Mouse (Mus musculus) myocyte (in vitro differentiated cells): ENCODE data around the gene Ednrb. TPM values are rescaled to one million over a fixed set of nuclear protein-coding genes. Genes with fewer than 3 reads are reported as not detected.

Source experiments
- H3K27me3 ChIP-seq: one replicate; pipeline ENCODE4 v1.6.1; 2011; ENCODE audit not compliant: control insufficient read depth, insufficient read depth, insufficient read length
- H3K36me3 ChIP-seq: one replicate; pipeline ENCODE4 v1.6.1; 2011; ENCODE audit not compliant: control insufficient read depth, insufficient read depth
- H3K4me2 ChIP-seq: one replicate; pipeline ENCODE4 v1.6.1; 2011; ENCODE audit warnings: low read depth, control low read depth
- H3K4me3 ChIP-seq: one replicate; pipeline ENCODE4 v1.5.1; 2011; ENCODE audit warnings: mild to moderate bottlenecking, control low read depth, moderate library complexity
- H3K79me2 ChIP-seq: one replicate; pipeline ENCODE4 v1.6.1; 2011; ENCODE audit not compliant: control insufficient read depth, insufficient read depth
- H3ac ChIP-seq: one replicate; pipeline ENCODE4 v1.6.1; 2011; ENCODE audit not compliant: control insufficient read depth, insufficient read length
- CEBPB ChIP-seq: IDR thresholded peaks from 2 replicates; pipeline ENCODE4 v1.6.1; 2011; ENCODE audit warnings: mild to moderate bottlenecking, moderate library complexity; ENCODE audit not compliant: poor library complexity, insufficient read depth, severe bottlenecking
- E2F4 ChIP-seq: IDR thresholded peaks from one replicate; pipeline ENCODE4 v1.6.1; 2011; ENCODE audit warnings: mild to moderate bottlenecking, control low read depth, moderate library complexity; ENCODE audit not compliant: insufficient read depth
- MAX ChIP-seq: IDR thresholded peaks from one replicate; pipeline ENCODE4 v1.6.1; 2011; ENCODE audit warnings: low read depth, mild to moderate bottlenecking, control low read depth
- MYOD1 ChIP-seq, 3 experiments: IDR thresholded peaks; one replicate each; pipeline ENCODE4 v1.6.1; 2011; ENCODE audit warnings: control low read depth in 2 of 3, low read depth in 2 of 3, mild to moderate bottlenecking in 2 of 3, moderate library complexity in 1 of 3; ENCODE audit not compliant: insufficient read length in 2 of 3, control insufficient read depth in 1 of 3
- MYOG ChIP-seq, 3 experiments: IDR thresholded peaks; one replicate each; pipeline ENCODE4 v1.6.1; 2011; ENCODE audit warnings: control low read depth in 2 of 3, low read depth in 2 of 3, mild to moderate bottlenecking in 2 of 3; ENCODE audit not compliant: insufficient read length in 2 of 3, control insufficient read depth in 1 of 3, insufficient read depth in 1 of 3
- POLR2A ChIP-seq: IDR thresholded peaks from one replicate; pipeline ENCODE4 v1.6.1; 2011; ENCODE audit warnings: low read depth, mild to moderate bottlenecking, control low read depth, moderate library complexity; ENCODE audit not compliant: insufficient read length
- POLR2AphosphoS2 ChIP-seq: IDR thresholded peaks from one replicate; pipeline ENCODE4 v1.6.1; 2011; ENCODE audit warnings: low read depth, control low read depth; ENCODE audit not compliant: insufficient read length
- REST ChIP-seq: IDR thresholded peaks from one replicate; pipeline ENCODE4 v1.6.1; 2011; ENCODE audit warnings: mild to moderate bottlenecking, control low read depth, moderate library complexity; ENCODE audit not compliant: insufficient read depth, insufficient read length
- SRF ChIP-seq: IDR thresholded peaks from one replicate; pipeline ENCODE4 v1.6.1; 2011; ENCODE audit warnings: low read depth; ENCODE audit not compliant: control insufficient read depth, insufficient read length
- TCF12 ChIP-seq: IDR thresholded peaks from one replicate; pipeline ENCODE4 v1.6.1; 2011; ENCODE audit warnings: mild to moderate bottlenecking, control low read depth; ENCODE audit not compliant: poor library complexity, insufficient read depth, severe bottlenecking
- TCF3 ChIP-seq: IDR thresholded peaks from one replicate; pipeline ENCODE4 v1.6.1; 2011; ENCODE audit warnings: low read depth, control low read depth; ENCODE audit not compliant: insufficient read length
- USF1 ChIP-seq: IDR thresholded peaks from one replicate; pipeline ENCODE4 v1.6.1; 2011; ENCODE audit warnings: low read depth, mild to moderate bottlenecking, control low read depth, moderate library complexity
- polyA plus RNA-seq: library from polyadenylated mRNA; unstranded; fragments of >200 nt; fragmentation: generic; extraction: Trizol; gene quantifications from one replicate; pipeline ENCODE4 v1.2.1, GENCODE M21; 2012; ENCODE audit warnings: missing spikeins

The Ednrb gene
- polyA plus RNA-seq, 1 experiment = not detected

DNA sequence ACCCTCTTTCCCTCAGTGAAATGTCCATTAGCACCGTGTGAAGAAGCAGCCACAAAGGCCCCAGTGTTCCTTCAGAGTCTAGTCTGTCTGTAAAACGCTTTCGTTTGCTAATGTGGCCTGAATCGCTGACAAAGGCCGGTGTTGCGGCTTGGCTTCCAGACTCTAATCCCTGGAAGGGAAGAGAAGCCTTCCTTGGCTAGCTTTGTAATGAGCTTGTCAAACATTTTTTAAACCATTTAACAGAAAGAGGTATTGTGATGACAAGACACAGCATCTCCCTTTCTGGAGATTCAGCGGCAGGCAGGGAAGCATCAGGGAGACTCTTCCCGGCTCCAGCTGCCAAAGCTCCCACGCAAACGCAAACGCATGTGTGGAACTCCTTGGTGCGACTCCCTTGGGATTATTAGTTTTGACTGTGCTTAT, 66.2 kb downstream of the Ednrb start:
- H3K4me2 ChIP-seq = peak overlapping the region; percentile 21
- H3K36me3 ChIP-seq = no peaks in the 10 kb centered on the region
- H3K27me3 ChIP-seq = no peaks in the 10 kb centered on the region
- H3K79me2 ChIP-seq = no peaks in the 10 kb centered on the region
- TF ChIP-seq POLR2A (no peak), SRF (no peak), MYOD1 (IDR thresholded peaks at IDR 0.05; ENCODE audit: control insufficient read depth in 1 of 3, insufficient read length in 2 of 3, low read depth in 2 of 3) (no peak), E2F4 (no peak), REST (no peak), CEBPB (no peak), TCF12 (no peak)
- H3K4me3 ChIP-seq = no peak overlapping the region
- no peak overlapping the region for H3ac ChIP-seq

DNA sequence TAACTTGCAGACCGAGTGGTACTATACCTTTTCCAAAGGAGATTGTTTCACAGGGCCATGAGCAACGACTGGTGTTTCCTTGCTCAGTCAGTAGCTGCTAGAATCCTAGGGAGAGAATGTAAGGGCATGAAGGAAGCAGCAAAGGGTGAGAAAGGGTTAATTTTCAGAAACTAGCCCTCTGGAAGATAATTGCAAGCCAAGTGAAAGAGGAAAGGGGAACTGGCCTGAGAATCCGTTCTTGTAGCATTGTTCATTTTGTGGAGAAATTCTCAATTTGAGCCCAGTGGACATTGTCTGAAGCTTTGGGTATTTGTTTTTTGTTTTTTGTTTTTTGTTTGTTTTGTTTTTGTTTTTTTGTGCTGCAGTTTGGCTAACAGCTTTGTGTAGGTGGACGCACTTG, 66.8 kb downstream of the Ednrb start:
- H3K4me3 ChIP-seq = no peak overlapping the region
- H3ac ChIP-seq = no peak overlapping the region
- no peaks in the 10 kb centered on the region for H3K27me3 ChIP-seq
- no peaks in the 10 kb centered on the region for H3K79me2 ChIP-seq
- no peak overlapping the region for H3K4me2 ChIP-seq
- no peaks in the 10 kb centered on the region for H3K36me3 ChIP-seq
- no peak for TF ChIP-seq TCF3
- no peak for TF ChIP-seq MYOG (IDR thresholded peaks at IDR 0.05; ENCODE audit: control insufficient read depth in 1 of 3, insufficient read depth in 1 of 3, insufficient read length in 2 of 3, low read depth in 2 of 3)
- TF ChIP-seq USF1 = no peak
- TF ChIP-seq TCF12 = no peak
- no peak for TF ChIP-seq MAX
- no peak for TF ChIP-seq POLR2A
- no peak for TF ChIP-seq E2F4
- no peak for TF ChIP-seq CEBPB
- no peak for TF ChIP-seq MYOD1 (IDR thresholded peaks at IDR 0.05; ENCODE audit: control insufficient read depth in 1 of 3, insufficient read length in 2 of 3, low read depth in 2 of 3)
- TF ChIP-seq SRF = no peak
- no peak for TF ChIP-seq REST

DNA sequence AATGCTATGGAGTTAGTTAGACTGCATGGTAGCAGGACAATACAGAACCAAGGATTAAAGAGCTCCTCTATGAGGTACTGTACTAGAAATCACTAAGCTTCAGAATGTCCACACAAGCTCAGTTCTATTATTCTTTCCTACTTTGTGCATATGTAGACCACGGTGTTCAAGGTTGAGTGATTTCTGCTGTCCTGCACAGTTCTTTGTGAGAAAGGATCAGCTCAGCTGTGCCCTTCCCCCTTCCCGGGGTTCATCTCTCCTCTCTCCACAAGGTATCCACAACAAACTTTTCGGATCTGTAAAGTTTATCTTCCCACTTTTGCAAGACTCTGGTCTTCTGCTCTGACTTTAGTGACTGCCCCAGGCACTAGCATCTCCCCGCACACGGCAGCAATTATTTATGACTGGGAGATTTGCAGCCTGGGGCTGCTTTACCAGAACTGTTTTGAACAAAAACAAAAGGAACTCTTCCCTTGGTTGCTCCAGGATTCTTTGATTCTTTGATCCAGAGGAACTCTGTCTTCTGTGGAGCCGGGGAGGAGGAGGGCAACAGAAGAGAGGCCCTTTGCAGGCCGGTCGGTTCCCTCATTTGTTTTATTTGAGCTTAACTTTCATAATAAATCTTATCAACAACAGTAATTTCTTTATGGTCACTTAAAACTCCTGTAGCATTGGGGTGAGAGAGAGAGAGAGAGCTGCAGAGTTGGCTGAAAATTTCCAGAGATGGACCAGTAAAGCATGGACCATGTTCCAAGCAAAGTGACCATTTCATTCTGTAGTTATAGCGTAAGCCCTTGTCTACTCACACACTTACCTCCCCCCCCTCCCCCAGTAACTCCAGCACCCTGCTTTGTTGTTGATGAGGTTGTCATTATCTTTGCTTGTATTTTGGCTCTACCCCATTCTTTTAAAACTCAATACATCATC, 74.6 kb downstream of the Ednrb start:
- H3K4me2 ChIP-seq = no peak overlapping the region
- no peak overlapping the region for H3ac ChIP-seq
- no peaks in the 10 kb centered on the region for H3K79me2 ChIP-seq
- no peaks in the 10 kb centered on the region for H3K36me3 ChIP-seq
- no peaks in the 10 kb centered on the region for H3K27me3 ChIP-seq
- no peak overlapping the region for H3K4me3 ChIP-seq
- TF ChIP-seq POLR2AphosphoS2 (no peak), TCF12 (no peak), POLR2A (no peak), E2F4 (no peak), USF1 (no peak), REST (no peak), SRF (no peak), TCF3 (no peak), CEBPB (no peak), MYOD1 (IDR thresholded peaks at IDR 0.05; ENCODE audit: control insufficient read depth in 1 of 3, insufficient read length in 2 of 3, low read depth in 2 of 3) (no peak), MAX (no peak), MYOG (IDR thresholded peaks at IDR 0.05; ENCODE audit: control insufficient read depth in 1 of 3, insufficient read depth in 1 of 3, insufficient read length in 2 of 3, low read depth in 2 of 3) (no peak)

GRCm38 (mm10) chr14:103767488-103767887, 76.7 kb downstream of the Ednrb start:
- TF ChIP-seq MAX (no peak), TCF12 (no peak), SRF (no peak), CEBPB (no peak)
- no peak overlapping the region for H3ac ChIP-seq
- H3K4me3 ChIP-seq = no peak overlapping the region
- no peaks in the 10 kb centered on the region for H3K36me3 ChIP-seq
- no peaks in the 10 kb centered on the region for H3K79me2 ChIP-seq
- no peaks in the 10 kb centered on the region for H3K27me3 ChIP-seq
- no peak overlapping the region for H3K4me2 ChIP-seq

Other genes starting within 250 kb of the Ednrb start
- not detected for gene Slain1, start 194.2 kb downstream of the Ednrb start, polyA plus RNA-seq